Mouse (Mus musculus) midbrain, embryonic 13.5 days (tissue): Measurements from ENCODE around the gene Slc41a2. TPM values are rescaled to one million over a fixed set of nuclear protein-coding genes. Genes with fewer than 3 reads are reported as not detected.
A peak's percentile ranks its signal among the peaks of the same experiment; 100 is the strongest.

Experiments used
- ATAC-seq: fragments of 200-750 bp; cut with Nextera tagmentation; 2 replicates; pipeline ENCODE4 v1.8.0; 2017; ENCODE audit warnings: mild to moderate bottlenecking, moderate TSS enrichment, moderate library complexity
- H3K27ac ChIP-seq: fragments of 300-500 bp; sonication (generic); 2 replicates; pipeline ENCODE4 v1.5.1; 2015; ENCODE audit warnings: inconsistent platforms, mild to moderate bottlenecking, moderate library complexity
- H3K27me3 ChIP-seq: fragments of 300-500 bp; sonication (generic); 2 replicates; pipeline ENCODE4 v1.6.1; 2015; ENCODE audit warnings: mild to moderate bottlenecking, inconsistent platforms
- H3K36me3 ChIP-seq: fragments of 300-500 bp; sonication (generic); 2 replicates; pipeline ENCODE4 v1.6.1; 2015; ENCODE audit warnings: mild to moderate bottlenecking, inconsistent platforms
- H3K4me1 ChIP-seq: fragments of 300-500 bp; sonication (generic); replicated peaks from 2 replicates; pipeline ENCODE4 v1.6.1; 2015; ENCODE audit warnings: inconsistent platforms
- H3K4me2 ChIP-seq: fragments of 300-500 bp; sonication (generic); replicated peaks from 2 replicates; pipeline ENCODE4 v1.6.1; 2015; ENCODE audit warnings: moderate library complexity, mild to moderate bottlenecking, inconsistent platforms
- H3K4me3 ChIP-seq: fragments of 300-500 bp; sonication (generic); replicated peaks from 2 replicates; pipeline ENCODE4 v1.5.1; 2015; ENCODE audit warnings: mild to moderate bottlenecking, inconsistent platforms
- H3K9ac ChIP-seq: fragments of 300-500 bp; sonication (generic); replicated peaks from 2 replicates; pipeline ENCODE4 v1.6.1; 2015; ENCODE audit warnings: mild to moderate bottlenecking, inconsistent platforms
- H3K9me3 ChIP-seq: fragments of 300-500 bp; sonication (generic); 2 replicates; pipeline ENCODE4 v1.6.1; 2016; ENCODE audit warnings: mild to moderate bottlenecking, inconsistent platforms
- WGBS: fragments of 180-500 bp; shearing (Covaris S2); methylation state at CpG from one replicate; pipeline ENCODE4 v1.1.7; 2015; 5-methylcytosine and 5-hydroxymethylcytosine counted together
- polyA plus RNA-seq: library from polyadenylated mRNA; unstranded; fragments of >200 nt; fragmentation: Nextera tagmentation; extraction: Ambion mirVana; gene quantifications from 2 replicates; pipeline ENCODE4 v1.2.1, GENCODE M21; 2015

Slc41a2 gene
- polyA plus RNA-seq, 1 experiment from 2014 or later, result 3.4 TPM

DNA sequence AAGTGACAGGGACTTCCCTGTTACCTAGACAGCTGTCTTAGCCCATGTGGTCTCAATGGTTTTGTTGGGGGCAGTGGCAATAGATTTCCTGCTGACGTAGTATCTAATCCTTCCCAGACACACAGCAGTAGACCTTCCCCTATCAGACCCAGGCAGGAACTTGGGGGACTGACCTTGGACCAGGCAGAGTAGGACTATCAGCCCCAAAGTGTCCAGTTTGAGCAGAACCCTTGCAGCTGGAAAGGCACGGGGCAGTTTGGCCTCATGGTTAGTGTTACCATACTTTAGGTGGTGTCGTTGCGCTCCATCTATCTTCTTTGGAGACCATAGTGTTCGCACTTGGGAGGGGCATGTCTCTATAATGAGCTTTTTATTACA is 8.7 kb upstream of the Slc41a2 start:
- Histone ChIP-seq H3K9me3 (no peaks in the 10 kb centered on the region), H3K9ac (no peak overlapping the region), H3K4me3 (no peak overlapping the region), H3K27ac (no peak overlapping the region), H3K4me2 (no peak overlapping the region), H3K27me3 (no peaks in the 10 kb centered on the region), H3K4me1 (no peaks in the 10 kb centered on the region; the same call in 1 of the 2 replicates), H3K36me3 (no peaks in the 10 kb centered on the region)
- no peak for ATAC-seq
- WGBS, result 86% methylated on average over 5 of the region's 5 CpGs

- Histone ChIP-seq H3K9ac (no peak overlapping the region), H3K4me1 (no peaks in the 10 kb centered on the region; the same call in 1 of the 2 replicates), H3K4me2 (no peak overlapping the region), H3K36me3 (no peaks in the 10 kb centered on the region), H3K27ac (no peak overlapping the region), H3K4me3 (no peak overlapping the region), H3K9me3 (no peaks in the 10 kb centered on the region), H3K27me3 (no peaks in the 10 kb centered on the region)
- 40% methylated on average over 7 of the region's 7 CpGs for WGBS
- ATAC-seq, result no peak
Observed at GRCm38 (mm10) chr10:83345693-83346358, 8.1 kb upstream of the Slc41a2 start.

GRCm38 (mm10) chr10:83343828-83344685 is 6.4 kb upstream of the Slc41a2 start:
- Histone ChIP-seq H3K4me3 (no peak overlapping the region), H3K9me3 (no peaks in the 10 kb centered on the region), H3K27me3 (peaks cover 9% of the 10 kb centered on the region), H3K27ac (no peak overlapping the region), H3K9ac (no peak overlapping the region), H3K4me2 (no peak overlapping the region), H3K36me3 (no peaks in the 10 kb centered on the region), H3K4me1 (no peaks in the 10 kb centered on the region; the same call in 1 of the 2 replicates)
- 58% methylated on average over 2 of the region's 2 CpGs for WGBS
- no peak for ATAC-seq

GRCm38 (mm10) chr10:83343171-83343570 is 5.5 kb upstream of the Slc41a2 start:
- Histone ChIP-seq H3K27ac (no peak overlapping the region), H3K27me3 (peaks cover 13% of the 10 kb centered on the region), H3K4me2 (no peak overlapping the region), H3K9ac (no peak overlapping the region), H3K4me1 (no peaks in the 10 kb centered on the region; the same call in 1 of the 2 replicates), H3K9me3 (no peaks in the 10 kb centered on the region), H3K4me3 (no peak overlapping the region), H3K36me3 (no peaks in the 10 kb centered on the region)
- WGBS, result 87% methylated on average over 5 of the region's 5 CpGs
- ATAC-seq, result no peak

GRCm38 (mm10) chr10:83341226-83341625 is 3.5 kb upstream of the Slc41a2 start:
- H3K9ac ChIP-seq, result no peak overlapping the region
- ATAC-seq, result no peak
- H3K27ac ChIP-seq, result no peak overlapping the region
- no peak overlapping the region for H3K4me3 ChIP-seq
- no peak overlapping the region for H3K4me2 ChIP-seq
- H3K36me3 ChIP-seq, result no peaks in the 10 kb centered on the region
- peaks cover 16% of the 10 kb centered on the region for H3K27me3 ChIP-seq
- no peaks in the 10 kb centered on the region for H3K9me3 ChIP-seq
- peaks cover 6% of the 10 kb centered on the region; the same call in 1 of the 2 replicates for H3K4me1 ChIP-seq
- 33% methylated on average over 2 of the region's 2 CpGs for WGBS

- Histone ChIP-seq H3K4me2 (peak overlapping the region; percentile 86), H3K4me1 (peaks cover 8% of the 10 kb centered on the region; the same call in 1 of the 2 replicates), H3K4me3 (peak overlapping the region; percentile 69), H3K9me3 (no peaks in the 10 kb centered on the region), H3K27ac (peak overlapping the region; percentile 82), H3K36me3 (no peaks in the 10 kb centered on the region), H3K27me3 (peaks cover 41% of the 10 kb centered on the region), H3K9ac (peak overlapping the region; percentile 84)
- ATAC-seq, result no peak
- 48% methylated on average over 8 of the region's 9 CpGs for WGBS
Observed at GRCm38 (mm10) chr10:83337971-83338598, 403 bp upstream of the Slc41a2 start.

GRCm38 (mm10) chr10:83336336-83336735 is 1.3 kb downstream of the Slc41a2 start:
- WGBS, result 28% methylated on average over 7 of the region's 7 CpGs
- Histone ChIP-seq H3K4me3 (peak overlapping the region; percentile 15), H3K9ac (no peak overlapping the region)

DNA sequence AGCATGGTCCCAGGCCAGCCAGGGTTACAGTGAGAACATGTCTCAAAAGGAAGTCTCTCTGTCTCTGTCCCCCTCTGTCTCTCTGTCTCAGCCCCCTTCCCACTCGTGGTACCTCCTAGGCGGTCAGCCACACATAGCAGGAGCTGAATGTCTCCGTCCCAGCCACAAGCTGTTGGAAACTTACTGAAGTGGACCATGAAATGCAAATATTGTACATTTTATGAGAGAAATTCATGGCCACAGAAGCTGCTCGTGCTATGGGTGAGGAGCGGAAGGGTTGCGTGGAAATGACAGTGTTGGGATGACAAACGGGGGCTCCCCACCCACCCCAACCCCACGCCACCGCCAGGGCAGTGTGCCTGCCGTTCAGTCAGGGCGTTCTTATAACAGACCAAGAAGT is 5.1 kb downstream of the Slc41a2 start:
- Histone ChIP-seq H3K4me1 (0 out of 2 replicates have a peak, but pooled peaks cover 4% of the 10 kb centered on the region), H3K27me3 (peaks cover 28% of the 10 kb centered on the region), H3K36me3 (no peaks in the 10 kb centered on the region), H3K27ac (no peak overlapping the region), H3K9me3 (no peaks in the 10 kb centered on the region), H3K9ac (no peak overlapping the region), H3K4me3 (no peak overlapping the region), H3K4me2 (no peak overlapping the region)
- 87% methylated on average over 11 of the region's 11 CpGs for WGBS
- no peak for ATAC-seq

More at GRCm38 (mm10) chr10:83336336-83336735, 1.3 kb downstream of the Slc41a2 start:
- ATAC-seq, result no peak
- Histone ChIP-seq H3K4me1 (peaks cover 8% of the 10 kb centered on the region; the same call in 1 of the 2 replicates), H3K9me3 (no peaks in the 10 kb centered on the region), H3K27me3 (peaks cover 41% of the 10 kb centered on the region), H3K27ac (no peak overlapping the region), H3K4me2 (peak overlapping the region; percentile 28), H3K36me3 (no peaks in the 10 kb centered on the region)

- no peak overlapping the region for H3K4me2 ChIP-seq
- H3K9ac ChIP-seq, result no peak overlapping the region
- peaks cover 28% of the 10 kb centered on the region for H3K27me3 ChIP-seq
- 0 out of 2 replicates have a peak, but pooled peaks cover 4% of the 10 kb centered on the region for H3K4me1 ChIP-seq
- H3K27ac ChIP-seq, result no peak overlapping the region
- ATAC-seq, result no peak
- H3K9me3 ChIP-seq, result no peaks in the 10 kb centered on the region
- no peak overlapping the region for H3K4me3 ChIP-seq
- no peaks in the 10 kb centered on the region for H3K36me3 ChIP-seq
- 94% methylated on average over 5 of the region's 5 CpGs for WGBS
Observed at GRCm38 (mm10) chr10:83331811-83332210, 5.9 kb downstream of the Slc41a2 start.

DNA sequence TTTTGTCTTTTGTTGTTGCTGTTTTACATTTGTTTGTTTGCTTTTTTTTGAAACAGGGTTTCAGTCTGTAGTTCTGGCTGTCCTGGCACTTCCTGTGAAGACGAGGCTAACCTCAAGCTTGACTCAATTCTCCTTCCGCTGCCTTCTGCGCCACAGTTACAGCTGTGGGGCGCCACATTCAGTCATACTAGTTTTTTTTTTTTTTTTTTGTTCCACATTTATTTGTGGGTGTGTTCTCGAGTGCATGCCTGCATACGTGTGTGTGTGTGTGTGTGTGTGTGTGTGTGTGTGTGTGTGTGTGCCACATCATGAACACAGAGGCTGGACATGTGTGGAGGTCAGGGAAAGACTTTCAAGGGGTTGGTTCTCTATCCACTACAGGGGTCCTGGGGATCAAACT is 7.3 kb downstream of the Slc41a2 start:
- Histone ChIP-seq H3K27ac (no peak overlapping the region), H3K4me2 (no peak overlapping the region), H3K4me3 (no peak overlapping the region), H3K4me1 (no peaks in the 10 kb centered on the region), H3K9ac (no peak overlapping the region), H3K27me3 (peaks cover 17% of the 10 kb centered on the region), H3K36me3 (no peaks in the 10 kb centered on the region), H3K9me3 (no peaks in the 10 kb centered on the region)
- 83% methylated on average over 6 of the region's 6 CpGs for WGBS
- no peak for ATAC-seq

DNA sequence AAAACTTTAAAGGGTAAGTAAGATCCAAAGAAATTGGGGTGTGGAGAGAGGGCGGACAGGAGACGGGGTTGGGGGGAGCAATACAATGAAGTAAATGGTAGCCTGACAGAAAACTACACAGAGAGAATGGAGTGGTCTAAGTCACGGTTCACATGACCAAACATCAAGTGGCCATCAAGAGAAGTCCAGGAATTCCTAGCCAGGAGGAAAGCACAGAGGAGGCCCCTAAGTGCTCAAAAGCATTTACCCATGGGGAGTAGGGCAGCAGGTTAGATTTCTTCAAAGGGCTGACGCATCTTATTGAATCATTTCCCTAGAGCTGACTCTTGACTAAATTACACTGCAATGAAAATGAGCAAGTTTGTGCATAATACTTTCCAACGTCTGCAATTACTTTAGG is 8.9 kb downstream of the Slc41a2 start:
- no peak for ATAC-seq
- H3K27ac ChIP-seq, result no peak overlapping the region
- 68% methylated on average over 5 of the region's 5 CpGs for WGBS
- no peaks in the 10 kb centered on the region for H3K36me3 ChIP-seq
- peaks cover 7% of the 10 kb centered on the region; the same call in 1 of the 2 replicates for H3K27me3 ChIP-seq
- no peak overlapping the region for H3K4me3 ChIP-seq
- no peaks in the 10 kb centered on the region for H3K4me1 ChIP-seq
- H3K4me2 ChIP-seq, result no peak overlapping the region
- no peak overlapping the region for H3K9ac ChIP-seq
- H3K9me3 ChIP-seq, result no peaks in the 10 kb centered on the region
